Mouse (Mus musculus): ENCODE results near the gene Samd3.

DNA sequence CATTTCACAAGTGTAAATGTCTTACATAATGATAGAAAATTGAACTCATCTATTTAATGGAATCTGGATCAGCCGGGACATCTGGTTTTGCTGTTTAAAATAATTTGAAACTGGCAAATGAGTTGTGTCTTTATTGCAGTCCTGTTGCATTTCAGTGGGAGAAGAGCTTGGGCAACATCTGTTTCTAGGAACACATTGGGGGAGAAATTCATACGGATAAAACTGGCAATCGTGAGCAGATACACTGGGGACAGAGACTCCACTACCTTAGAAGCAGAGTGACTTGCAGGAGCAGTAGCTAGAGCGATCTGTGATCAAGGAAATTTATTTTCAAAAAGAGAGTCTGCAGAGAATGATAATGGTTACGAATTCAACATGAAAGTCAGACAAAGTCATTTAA, 44.2 kb upstream of the Samd3 start:
- TF ChIP-seq CTCF (IDR thresholded peaks at IDR 0.05; ENCODE audit: control insufficient read depth, insufficient read depth, insufficient read length) (no peak), MYOG (IDR thresholded peaks at IDR 0.05; ENCODE audit: control insufficient read depth, extremely low read depth, insufficient read length) (no peak), CEBPB (IDR thresholded peaks at IDR 0.05; ENCODE audit: low read depth) (no peak)
